7 mouse cellular contexts compared by ENCODE assay signal in the genomic region with DNA sequence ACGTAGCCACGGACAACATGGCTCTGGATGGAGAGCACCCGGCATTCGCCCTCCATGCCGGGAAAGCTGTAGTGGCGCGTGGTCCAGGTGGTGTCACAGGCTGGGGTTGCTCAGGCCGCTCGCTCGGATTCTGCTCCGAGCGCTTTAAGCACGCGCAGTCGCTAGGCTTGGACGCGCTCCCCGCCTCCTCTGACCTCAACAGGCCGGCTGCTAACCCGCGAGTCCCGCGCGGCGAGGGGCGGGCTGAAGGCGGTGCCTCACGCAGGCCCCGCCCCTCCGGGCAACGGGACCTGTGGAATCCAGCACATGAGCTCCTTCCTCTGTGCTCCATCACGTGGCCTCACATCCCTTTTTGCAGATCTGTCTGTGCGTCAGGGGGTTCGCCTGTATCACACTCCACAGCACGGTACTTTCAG. TPM values are rescaled to one million over a fixed set of nuclear protein-coding genes. Genes with fewer than 3 reads are reported as not detected.
A peak's percentile ranks its signal among the peaks of the same experiment; 100 is the strongest.
DNase-seq lines count a peak whose midpoint lies in the region; ATAC-seq lines count a peak whose summit lies in the region.

Gene Pdxk, minus strand, starts transcription at position 184 of the 416 bp plus-strand sequence.

- peak within 1 kb of the TSS; percentile 64 for H3K27ac ChIP-seq in intestine, embryonic 15.5 days
- H3K27ac ChIP-seq in midbrain, embryonic 10.5 days (replicated peaks), result peak within 1 kb of the TSS; percentile 82

- peak within 1 kb of the TSS; percentile 72 for H3K4me3 ChIP-seq in intestine, embryonic 15.5 days (replicated peaks)
- peak within 1 kb of the TSS; percentile 66 for H3K4me3 ChIP-seq in midbrain, embryonic 10.5 days

- peak; percentile 92 for ATAC-seq in intestine, embryonic 15.5 days

- intact Hi-C loops in gastrocnemius, postnatal 36 days (cut with DNase I), result no loop called here
- intact Hi-C loops in left cerebral cortex, postnatal 25 days (cut with DNase I), result loop anchor here (5.0 kb wide), 1 partner anchor 108 kb away; the partner anchor contains the start of gene Ilvbl

- peak; percentile 91 to 94 for DNase-seq in adrenal gland, adult 18-20 months (ENCODE audit: low spot score in 2 of 2)
- DNase-seq in embryo, embryonic 11 days, result peak; percentile 96
- peak; percentile 94 for DNase-seq in gastrocnemius, postnatal 36 days
- DNase-seq in left cerebral cortex, postnatal 25 days (ENCODE audit: low spot score in 2 of 2), result peak; percentile 97 to 98
- DNase-seq in midbrain, embryonic 10.5 days (ENCODE audit: low spot score), result peak; percentile 90
- DNase-seq in right cerebral cortex, postnatal 4 days, result peak; percentile 83

- peaks cover 11% of the 10 kb centered on the region for H3K4me1 ChIP-seq in intestine, embryonic 15.5 days (replicated peaks)
- H3K4me1 ChIP-seq in midbrain, embryonic 10.5 days, result peaks cover 29% of the 10 kb centered on the region

- peak within 1 kb of the TSS; percentile 66 for H3K9ac ChIP-seq in intestine, embryonic 15.5 days

- H3K36me3 ChIP-seq in intestine, embryonic 15.5 days, result no peaks in the 10 kb centered on the region
- no peaks in the 10 kb centered on the region for H3K36me3 ChIP-seq in midbrain, embryonic 10.5 days

- under 1% methylated on average over 35 of the region's 35 CpGs for WGBS in intestine, embryonic 15.5 days
- WGBS in midbrain, embryonic 10.5 days, result under 1% methylated on average over 35 of the region's 35 CpGs

- peak within 1 kb of the TSS; percentile 95 for H3K4me2 ChIP-seq in intestine, embryonic 15.5 days (replicated peaks)

- no peaks in the 10 kb centered on the region for H3K27me3 ChIP-seq in intestine, embryonic 15.5 days (replicated peaks)
- H3K27me3 ChIP-seq in midbrain, embryonic 10.5 days (ENCODE audit: low read depth, poor library complexity, severe bottlenecking), result peaks cover 16% of the 10 kb centered on the region

- no peaks in the 10 kb centered on the region for H3K9me3 ChIP-seq in intestine, embryonic 15.5 days
- H3K9me3 ChIP-seq in midbrain, embryonic 10.5 days (replicated peaks), result no peaks in the 10 kb centered on the region

RNA-seq across cellular contexts. Expression of gene Pdxk, which starts in this region (rescaled TPM):
- 10 to 100 TPM; 25.8 to 35.9 TPM for total RNA-seq in adrenal gland, adult 18-20 months (2021)
- total RNA-seq in gastrocnemius, postnatal 36 days (2021), result 1 to 10 TPM; 5.1 to 6.6 TPM
- 23.4 and 26.7 TPM in 2 replicates for polyA plus RNA-seq in intestine, embryonic 15.5 days (2015; fragmentation: Nextera tagmentation; extraction: Ambion mirVana)
- 100 to 1,000 TPM; 109 to 122 TPM for total RNA-seq in left cerebral cortex, postnatal 25 days (2021)
- 10.5 and 11.1 TPM in 2 replicates for polyA plus RNA-seq in midbrain, embryonic 10.5 days (2016; fragmentation: Nextera tagmentation; extraction: Ambion mirVana)

Comparison
In these comparisons a context has a peak if more than half of its experiments do, and no peak if none do; other contexts are left out.
1. Peak in every context shown above with its lines: DNase-seq, ATAC-seq, H3K4me3 ChIP-seq and H3K27ac ChIP-seq.